Mouse (Mus musculus) yolk sac, embryonic 10.5 days (tissue): ENCODE results near the gene Raet1e.
"Not testable (repeated sequence)": the region's sequence is repeated elsewhere in the genome, so short reads cannot be mapped to it uniquely, and the experiment has no call there.

ENCODE experiments used
- DNase-seq: peaks from one replicate; pipeline ENCODE4 v3.0.0-alpha.2; 2017; ENCODE audit warnings: low spot score

The Raet1e gene

DNA sequence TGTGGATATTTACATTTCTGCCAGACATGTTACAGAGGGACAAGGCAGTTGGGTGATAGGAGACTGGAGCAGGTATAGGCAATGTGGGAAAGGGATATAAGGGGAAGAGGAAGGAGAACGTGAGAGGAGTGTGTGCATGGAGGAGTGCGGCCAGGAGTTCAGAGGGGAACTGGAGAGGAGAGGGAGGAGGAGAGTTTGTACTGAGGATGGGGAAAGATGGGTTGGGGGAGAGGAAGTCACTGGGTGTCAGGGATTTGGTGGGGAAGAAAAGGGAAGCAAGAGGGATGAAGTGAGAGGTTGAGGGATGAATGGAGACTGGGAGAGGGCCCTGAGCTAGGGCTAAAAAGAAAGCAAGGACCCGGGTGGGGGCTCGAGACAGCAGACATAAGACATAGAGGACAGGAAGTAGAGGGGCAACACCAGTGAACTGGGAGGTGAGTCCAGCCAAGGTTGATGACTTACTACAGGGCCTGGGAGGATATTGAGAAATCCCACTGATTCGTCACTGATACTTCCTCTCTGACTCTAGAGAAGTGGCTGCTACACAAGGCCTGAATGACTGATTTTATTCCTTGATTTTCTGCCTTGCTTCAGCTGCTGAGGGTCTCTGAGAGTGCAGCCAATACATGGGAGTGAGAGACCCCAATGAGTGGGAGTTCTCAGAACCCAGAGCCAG lies 7.1 kb downstream of the Raet1e start:
- not testable (repeated sequence) for DNase-seq

DNA sequence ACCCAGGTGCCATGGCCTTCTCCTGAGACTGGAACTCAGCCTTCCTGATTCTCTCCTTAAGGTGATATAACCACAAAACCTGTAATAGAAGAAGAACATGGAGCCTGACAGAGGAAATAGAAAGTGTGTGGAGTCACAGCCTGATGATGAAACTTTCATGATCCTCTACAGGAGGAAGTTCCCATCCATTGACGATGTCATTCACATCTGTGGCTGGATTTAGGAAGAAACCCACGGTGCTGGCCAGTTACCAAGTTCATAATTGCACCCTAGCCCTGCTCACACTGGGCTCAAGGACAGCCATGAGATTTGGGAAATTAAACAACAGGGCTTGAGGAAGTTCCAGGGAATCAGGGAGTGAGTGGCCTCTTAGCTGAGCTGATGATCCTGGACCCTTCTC lies 7.7 kb downstream of the Raet1e start:
- DNase-seq, result not testable (repeated sequence)

DNA sequence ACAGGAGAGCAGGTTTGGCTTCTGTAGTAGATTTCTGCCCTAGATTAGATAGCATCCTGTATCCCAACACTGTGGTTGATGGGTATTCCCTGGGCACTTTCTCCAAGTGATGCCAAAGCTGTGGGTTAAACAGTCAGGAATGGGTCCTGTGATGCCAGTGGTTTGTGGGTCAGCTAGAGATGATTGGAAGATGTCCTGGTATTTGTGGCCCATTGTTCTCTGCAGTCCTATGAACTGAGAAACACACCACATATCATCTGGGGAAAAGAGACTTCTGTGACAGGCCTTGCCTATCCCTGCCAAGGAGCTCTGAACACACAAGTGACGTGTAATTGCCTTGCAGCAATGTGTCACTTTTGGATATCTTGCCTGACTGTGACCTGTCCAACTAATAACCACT lies 8.7 kb downstream of the Raet1e start:
- not testable (repeated sequence) for DNase-seq

DNA sequence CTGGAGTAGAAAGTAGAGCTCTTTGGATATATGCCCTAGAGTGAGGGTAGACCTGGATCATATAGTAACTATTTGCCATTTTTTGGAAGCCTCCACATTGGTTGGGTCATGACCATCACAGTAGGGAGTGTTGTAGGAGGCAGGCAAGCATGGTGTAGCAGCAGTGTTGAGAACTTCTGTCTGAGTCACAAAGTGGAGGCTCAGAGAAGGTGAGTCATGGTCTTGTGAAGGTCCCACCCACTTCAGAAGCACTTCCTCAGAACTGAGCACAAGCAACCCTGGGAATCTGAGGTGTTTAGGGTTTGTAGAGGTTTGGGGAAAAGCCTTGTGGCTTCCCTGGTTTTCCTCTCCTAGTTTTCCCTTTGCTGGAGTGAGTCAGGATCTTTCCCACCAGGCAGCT lies 10.7 kb downstream of the Raet1e start:
- not testable (repeated sequence) for DNase-seq

DNA sequence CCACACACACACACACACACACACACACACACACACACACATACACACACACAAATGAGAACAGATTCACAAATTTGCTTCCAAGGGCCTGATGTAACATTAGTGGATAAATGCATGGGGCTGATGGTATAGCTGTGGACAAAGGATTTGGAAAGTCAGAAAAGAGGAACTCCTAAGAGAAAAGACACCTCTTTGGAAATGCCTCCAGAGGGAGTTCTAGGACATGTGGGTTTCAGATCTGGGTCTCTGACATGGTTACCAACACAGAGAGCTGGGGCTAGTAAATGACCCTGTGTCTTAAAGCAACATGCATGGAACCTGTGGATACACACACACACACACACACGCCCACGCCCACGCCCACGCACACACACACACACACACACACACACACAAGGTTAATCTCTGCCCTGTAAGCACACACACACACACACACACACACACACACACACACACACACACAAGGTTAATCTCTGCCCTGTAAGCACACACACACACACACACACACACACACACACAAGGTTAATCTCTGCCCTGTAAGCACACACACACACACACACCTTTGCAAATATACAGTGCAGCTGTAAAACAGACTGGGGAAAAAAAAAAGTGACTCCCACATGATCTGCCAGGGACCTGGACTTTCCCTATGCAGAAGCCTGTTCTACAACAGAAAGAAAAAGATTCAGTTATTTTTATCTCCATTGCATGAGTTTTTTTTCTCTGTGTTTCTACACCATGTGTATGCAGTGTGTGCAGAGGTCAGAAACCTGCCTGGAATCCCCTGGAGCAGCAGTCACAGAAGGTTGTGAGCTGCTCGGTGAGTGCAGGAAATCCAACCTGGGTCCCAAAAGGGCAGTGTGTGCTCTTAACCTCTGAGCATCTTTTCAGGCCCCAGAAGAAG lies 14.3 kb downstream of the Raet1e start:
- not testable (repeated sequence) for DNase-seq

DNA sequence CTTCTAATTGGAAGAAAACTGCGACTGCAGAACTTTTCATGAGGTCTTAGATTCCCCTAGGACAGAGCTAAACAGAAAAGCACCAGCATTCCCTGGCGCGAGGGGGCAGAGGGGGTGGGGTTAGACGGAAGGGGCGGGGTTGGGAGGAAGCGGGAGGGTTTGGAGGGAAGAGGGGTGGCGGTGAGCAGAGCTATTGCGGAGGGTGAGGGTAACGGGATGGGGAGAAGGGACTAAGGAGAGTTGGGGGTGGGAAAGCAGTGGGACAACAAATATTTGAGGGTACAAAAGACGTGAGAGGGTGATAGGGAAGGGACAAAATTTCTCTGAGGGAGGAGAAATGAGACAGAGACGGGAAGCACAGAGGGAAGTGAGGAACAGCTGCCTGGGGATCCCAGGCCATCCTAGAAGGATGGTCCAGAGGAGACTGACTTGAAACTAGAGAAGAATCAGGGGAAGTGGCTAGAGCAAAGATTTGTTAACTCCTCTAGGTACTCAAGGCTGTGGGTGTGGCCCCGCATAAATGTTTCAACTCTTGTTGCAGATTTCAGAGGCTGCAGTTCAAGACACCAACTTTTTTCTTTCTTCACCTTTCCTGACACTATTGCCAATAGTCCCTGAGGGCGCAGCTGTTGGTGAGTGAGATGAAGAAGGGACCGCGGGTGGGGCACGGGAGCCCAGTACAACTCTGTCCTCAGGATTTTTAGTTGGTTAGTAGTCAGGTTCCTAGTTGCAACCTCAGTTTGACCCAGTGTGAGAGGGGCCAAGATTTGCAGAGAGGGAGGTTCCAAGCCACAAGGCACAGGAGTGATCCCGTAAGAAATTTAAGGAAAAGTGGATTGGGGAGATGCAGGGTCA lies 15.2 kb downstream of the Raet1e start:
- not testable (repeated sequence) for DNase-seq

DNA sequence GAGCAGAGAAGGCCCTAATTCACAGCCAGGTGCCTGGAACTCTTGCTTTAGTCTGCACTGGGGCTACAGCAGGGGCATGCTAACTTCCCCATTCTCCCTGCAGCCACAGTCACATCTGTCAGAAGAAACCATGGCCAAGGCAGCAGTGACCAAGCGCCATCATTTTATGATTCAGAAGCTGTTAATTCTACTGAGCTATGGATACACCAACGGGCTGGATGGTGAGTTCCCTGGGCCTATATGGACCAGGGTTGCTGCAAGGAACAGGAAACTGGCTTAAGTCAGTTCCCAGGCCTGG lies 15.8 kb downstream of the Raet1e start:
- not testable (repeated sequence) for DNase-seq

DNA sequence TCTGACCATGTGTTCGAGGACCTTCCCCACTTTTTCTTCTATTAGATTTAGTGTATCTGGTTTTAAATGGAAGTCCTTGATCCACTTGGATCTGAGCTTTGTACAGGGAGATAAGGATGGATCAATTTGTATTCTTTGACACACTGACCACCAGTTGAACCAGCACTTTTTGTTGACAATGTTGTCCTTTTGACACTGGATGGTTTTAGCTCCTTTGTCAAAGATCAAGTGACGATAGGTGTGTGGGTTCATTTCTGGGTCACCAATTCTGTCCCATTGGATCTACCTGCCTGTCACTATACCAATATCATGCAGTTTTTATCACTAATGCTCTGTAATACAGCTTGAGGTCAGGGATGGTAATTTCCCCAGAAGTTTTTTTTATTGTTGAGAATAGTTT lies 18.1 kb downstream of the Raet1e start:
- DNase-seq, result not testable (repeated sequence)

DNA sequence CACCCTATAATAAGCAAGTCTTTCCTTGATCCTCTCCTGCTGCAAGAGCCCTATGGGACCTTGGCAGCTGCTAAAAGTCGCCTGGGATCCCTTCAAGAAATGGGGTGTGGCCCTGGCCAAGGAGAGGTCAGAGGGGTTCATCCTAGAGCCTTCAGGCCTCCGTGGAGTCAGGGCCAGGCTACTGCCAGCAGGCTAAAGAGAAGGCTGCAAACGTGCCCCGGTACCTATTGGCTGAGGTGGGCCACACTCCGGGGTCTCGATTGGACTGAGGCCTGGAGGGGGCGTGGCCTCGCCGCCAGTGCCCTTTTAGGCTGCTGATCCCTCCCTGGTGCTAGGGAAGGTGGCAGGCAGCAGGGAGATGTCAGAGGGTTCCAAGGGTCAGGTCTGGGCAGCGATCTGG lies 32.7 kb downstream of the Raet1e start:
- DNase-seq, result not testable (repeated sequence)

DNA sequence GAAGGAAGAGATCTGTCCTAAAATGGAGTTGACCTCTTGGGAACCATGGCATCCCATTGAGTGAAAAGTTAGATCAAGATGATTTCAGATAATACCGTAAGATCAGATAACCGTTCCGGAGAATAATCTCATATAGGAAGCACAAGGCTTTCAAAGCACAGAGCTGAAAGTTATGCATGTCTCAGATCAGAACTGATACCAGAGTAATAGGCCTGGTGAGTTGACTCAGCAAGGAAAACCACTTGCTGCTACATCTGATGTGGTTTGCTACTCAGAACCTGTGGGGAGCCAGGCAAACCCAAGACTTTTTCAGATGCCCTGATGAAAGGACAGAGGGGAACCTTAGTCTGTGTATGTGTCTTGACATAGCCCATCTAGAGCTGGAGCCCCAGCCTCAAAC lies 43.0 kb downstream of the Raet1e start:
- not testable (repeated sequence) for DNase-seq

DNA sequence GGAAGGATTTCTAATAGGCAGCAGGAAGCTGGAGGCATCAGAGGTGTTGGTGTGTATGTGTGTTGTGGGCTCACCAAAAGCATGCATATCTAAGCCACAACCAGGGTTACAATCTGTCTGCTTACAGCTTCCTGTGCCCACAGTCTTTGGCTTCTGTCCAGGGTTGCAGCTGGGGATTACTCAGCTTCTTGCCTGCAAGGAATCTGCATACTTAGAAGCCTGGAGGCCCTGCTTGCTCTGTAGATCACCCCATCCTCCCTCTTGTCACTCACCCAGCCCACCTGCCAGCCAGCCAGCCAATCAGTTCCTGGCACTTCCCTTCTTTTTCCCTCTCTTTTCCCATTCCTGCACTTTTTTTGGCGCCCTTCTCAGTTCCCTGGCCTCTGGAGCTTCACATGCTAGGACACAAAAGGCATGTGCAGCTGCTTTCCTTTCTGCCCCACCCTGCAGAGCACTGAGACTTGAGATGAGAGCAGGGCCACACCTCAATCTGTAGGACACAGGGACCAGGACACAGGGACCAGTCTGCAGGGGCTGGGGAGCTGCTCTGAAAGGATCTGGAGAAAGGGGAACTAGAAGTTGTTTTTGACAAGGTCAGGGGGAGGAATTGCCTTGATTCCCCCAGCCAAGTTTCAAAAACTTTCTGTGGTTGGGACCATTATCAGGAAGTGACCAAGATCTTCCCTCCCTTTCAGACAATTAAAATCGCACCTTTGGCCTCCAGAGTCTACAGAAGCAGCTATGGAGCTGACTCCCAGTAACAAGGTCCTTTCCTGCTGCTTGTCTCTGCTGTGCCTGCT lies 44.6 kb downstream of the Raet1e start:
- DNase-seq, result not testable (repeated sequence)

DNA sequence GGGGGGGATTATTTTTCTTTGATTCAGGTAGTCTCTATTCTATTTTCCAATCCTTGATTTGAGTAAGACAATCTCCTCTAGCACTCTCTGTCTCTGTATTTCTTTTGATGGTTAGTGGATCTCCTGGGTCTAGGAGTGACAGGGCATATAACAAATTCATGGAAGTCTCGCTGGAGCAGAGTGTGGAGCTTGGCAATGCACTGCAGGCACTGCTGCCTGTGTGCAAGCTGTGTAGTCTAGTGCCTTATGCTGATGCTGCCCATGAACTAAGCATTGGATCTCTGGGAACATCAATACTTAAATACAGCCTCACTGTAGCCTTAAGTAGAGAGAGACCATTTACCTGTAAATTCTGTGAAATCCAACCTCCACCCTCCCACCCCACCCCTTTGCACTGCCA lies 48.1 kb downstream of the Raet1e start:
- not testable (repeated sequence) for DNase-seq

DNA sequence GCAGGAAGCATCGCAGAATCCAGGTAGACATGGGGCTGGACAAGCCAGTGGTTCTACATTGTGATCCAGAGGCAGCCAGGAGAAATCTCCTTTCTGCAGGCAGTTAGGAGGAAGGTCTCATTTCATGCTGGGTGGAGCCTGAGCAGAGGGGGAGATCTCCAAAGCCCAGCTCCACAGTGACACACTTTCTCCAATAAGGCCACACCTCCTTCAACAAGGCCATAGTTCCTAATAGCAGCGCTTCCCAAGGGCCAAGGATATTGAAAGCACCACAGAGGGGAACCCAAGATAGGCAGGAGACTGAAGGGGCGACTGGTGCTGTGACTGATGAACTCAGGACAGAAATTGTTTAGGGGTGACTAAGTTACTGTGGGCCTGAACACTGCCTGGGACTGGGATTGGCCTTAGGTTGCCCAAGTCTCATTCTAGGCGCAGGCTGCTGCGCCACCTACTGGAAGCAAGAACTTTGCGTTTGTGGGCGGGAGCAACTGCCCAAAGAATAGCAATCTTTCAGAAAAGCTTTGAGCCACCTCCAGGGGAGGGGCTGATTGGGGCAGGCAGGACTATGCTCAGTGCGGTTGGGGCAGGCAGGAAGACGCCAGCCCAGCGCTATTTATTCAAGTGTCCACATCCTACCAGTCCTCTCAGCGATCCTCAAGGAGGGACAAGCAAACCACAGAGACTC lies 53.8 kb downstream of the Raet1e start:
- not testable (repeated sequence) for DNase-seq

DNA sequence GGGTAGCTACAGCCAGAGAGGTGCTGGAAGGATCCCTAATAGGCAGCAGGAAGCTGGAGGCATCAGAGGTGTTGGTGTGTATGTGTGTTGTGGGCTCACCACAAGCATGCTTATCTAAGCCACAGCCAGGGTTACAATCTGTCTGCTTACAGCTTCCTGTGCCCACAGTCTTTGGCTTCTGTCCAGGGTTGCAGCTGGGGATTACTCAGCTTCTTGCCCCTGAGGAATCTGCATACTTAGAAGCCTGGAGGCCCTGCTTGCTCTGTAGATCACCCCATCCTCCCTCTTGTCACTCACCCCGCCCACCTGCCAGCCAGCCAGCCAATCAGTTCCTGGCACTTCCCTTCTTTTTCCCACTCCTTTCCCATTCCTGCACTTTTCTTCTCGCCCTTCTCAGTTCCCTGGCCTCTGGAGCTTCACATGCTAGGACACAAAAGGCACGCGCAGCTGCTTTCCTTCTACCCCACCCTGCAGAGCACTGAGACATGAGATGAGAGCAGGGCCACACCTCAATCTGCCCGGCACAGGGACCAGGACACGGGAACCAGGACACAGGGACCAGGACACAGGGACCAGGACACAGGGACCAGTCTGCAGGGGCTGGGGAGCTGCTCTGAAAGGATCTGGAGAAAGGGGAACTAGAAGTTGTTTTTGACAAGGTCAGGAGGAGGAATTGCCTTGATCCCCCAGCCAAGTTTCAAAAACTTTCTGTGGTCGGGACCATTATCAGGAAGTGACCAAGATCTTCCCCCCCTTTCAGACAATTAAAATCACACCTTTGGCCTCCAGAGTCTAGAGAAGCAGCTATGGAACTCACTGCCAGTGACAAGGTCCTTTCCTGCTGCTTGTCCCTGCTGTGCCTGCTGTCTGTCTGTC lies 65.3 kb downstream of the Raet1e start:
- not testable (repeated sequence) for DNase-seq

DNA sequence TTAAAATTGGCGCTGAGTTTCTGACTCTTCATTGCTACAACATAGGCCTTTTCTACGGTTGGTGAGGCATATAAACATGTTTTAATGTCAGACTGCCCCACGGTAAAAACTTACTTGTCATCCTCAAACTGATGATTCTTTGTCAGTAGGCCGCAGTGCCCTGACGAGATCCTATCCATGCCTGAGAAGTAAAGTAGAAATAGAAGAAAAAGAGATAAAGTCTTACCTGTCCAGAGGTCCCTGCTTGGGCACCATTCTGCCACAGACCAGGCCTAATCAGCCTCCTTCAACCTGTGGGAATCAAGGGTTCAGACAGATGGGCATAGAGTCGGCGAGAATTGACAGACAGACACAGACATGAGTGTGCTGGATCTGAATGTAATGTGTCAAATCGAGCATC lies 106.7 kb downstream of the Raet1e start:
- DNase-seq, result no peak

DNA sequence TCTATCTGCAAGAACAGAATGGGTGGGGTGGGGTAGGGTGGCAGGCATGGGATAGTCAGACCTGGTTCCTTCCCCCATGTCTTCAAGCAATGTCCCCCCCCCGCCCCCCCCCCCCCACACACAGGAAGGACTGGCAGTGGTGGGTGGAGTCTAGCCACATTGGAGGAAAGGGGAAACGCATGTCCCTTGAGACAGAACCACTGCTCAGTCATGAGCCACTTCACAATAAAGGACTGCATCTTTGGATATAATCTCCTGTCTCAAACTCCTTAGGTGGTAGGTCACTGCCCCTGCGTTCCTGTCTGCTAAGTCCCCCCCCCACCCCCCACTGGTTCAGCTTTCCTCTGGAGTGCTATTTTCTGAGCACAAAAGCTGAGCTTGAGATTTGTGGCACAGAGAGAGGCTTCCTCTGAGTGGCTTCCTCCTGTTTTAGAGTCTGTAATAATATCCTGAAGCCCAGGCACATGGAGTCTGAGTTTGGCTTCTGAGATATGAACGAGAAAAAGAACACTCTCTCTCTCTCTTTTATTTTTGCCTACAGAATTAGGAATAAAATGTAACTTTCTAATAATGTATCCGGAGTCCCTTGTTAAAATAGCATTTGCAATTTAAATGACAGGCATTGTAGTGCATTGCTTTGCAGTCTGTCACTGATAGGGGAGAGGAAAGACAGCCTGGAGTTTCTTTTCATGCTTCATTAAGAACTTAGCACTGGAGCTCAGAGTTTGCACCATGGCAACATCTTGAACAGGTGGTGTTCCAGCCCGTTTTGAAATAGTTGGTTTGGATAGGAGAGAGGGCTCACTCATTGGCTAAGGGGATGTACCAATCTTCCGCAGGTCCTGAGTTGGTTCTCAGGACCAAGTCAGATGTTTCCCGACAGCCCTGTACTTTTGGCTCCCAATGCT lies 112.8 kb downstream of the Raet1e start:
- DNase-seq, result not testable (repeated sequence)

DNA sequence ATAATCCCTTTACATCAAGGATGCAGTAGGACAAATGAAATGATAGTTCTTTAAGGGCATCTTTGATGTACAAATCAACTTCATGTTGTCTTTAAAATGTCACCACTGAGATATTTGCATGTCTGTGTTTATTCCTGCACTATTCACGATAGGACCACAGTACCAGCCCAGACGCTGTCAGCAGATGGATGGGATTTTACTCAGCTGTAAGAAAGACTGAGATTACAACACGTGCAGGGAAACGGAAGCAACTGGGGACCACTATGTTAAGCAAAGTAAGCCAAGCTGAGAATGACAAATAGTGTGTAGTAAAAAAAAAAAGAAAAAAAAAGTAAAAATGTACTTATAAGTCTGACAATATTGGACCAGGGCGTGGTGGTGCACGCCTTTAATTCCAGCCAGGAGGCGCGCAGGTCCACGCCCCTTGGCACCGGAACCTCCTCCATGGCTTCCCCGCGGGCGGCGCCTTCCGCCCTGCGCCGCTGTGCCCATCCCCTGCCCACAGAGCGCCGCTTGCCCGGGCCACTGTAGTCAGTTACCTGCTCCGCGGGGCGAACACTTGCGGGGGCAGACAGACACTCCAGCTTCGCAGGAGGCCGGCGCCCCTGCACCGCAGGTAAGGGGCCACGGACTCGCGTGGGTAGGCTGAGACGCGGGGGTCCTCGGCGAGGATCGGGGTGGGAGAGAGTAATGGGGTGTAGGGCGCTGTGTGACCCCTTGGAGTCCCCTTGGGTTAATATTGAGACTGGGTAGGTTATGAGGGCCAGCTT lies 114.7 kb downstream of the Raet1e start:
- DNase-seq, result not testable (repeated sequence)

DNA sequence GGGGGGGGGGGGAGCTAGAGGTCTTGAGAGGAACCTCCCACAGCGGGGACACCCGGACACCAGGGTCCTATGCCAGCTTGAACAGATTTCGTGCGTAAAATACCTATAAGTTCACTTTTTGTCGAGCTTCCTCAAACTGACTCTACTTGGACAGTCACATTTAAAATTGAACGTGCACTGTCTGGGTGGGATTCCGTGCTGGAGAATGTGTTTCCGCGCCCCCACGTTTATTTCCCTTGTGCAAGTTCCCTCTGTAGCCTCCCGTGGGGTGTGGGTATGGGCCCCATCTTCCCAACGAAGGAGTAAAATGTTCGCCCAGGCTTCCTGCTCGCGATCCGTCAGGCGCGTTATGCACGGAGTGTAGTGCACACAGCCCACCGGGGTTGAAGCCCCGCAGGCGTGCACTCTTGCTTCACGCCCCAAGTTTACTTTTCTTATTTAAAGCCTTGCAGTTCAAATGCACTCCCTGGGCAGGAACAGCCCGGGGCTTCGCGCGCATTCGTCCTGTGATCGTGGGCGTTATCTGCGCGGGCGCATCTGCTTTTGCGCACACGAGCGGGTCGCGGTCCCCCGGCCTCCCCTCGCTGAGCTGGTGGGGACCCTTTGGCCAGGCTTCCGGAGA lies 115.4 kb downstream of the Raet1e start:
- DNase-seq, result no peak
